In genomic region chr16:32371351-32371750, GRCm38 (mm10) we compare ENCODE assay signal across 8 mouse cellular contexts. TPM values are rescaled to one million over a fixed set of nuclear protein-coding genes. Genes with fewer than 3 reads are reported as not detected.
DNase-seq lines count a peak whose midpoint lies in the region; ATAC-seq lines count a peak whose summit lies in the region.

No protein-coding gene starts in this region.

- whole genome bisulfite sequencing in forebrain, embryonic 14.5 days, result 88% methylated on average over 4 of the region's 4 CpGs
- 93% methylated on average over 4 of the region's 4 CpGs for WGBS in forebrain, embryonic 12.5 days
- 91% methylated on average over 4 of the region's 4 CpGs for WGBS in forebrain, embryonic 10.5 days

- no peaks in the 10 kb centered on the region for H3K4me1 ChIP-seq in forebrain, embryonic 14.5 days (ENCODE audit: control insufficient read depth, insufficient read depth, low read length)
- H3K4me1 ChIP-seq in forebrain, embryonic 12.5 days, result no peaks in the 10 kb centered on the region
- no peaks in the 10 kb centered on the region for H3K4me1 ChIP-seq in forebrain, embryonic 10.5 days

- H3K27me3 ChIP-seq in forebrain, embryonic 14.5 days (replicated peaks; ENCODE audit: control insufficient read depth, insufficient read depth, low read length), result no peaks in the 10 kb centered on the region
- no peaks in the 10 kb centered on the region for H3K27me3 ChIP-seq in forebrain, embryonic 12.5 days
- H3K27me3 ChIP-seq in forebrain, embryonic 10.5 days (ENCODE audit: poor library complexity, severe bottlenecking), result no peaks in the 10 kb centered on the region

- no peaks in the 10 kb centered on the region for H3K9me3 ChIP-seq in forebrain, embryonic 14.5 days (replicated peaks; ENCODE audit: control insufficient read depth, low read length)
- H3K9me3 ChIP-seq in forebrain, embryonic 12.5 days, result no peaks in the 10 kb centered on the region
- H3K9me3 ChIP-seq in forebrain, embryonic 10.5 days, result no peaks in the 10 kb centered on the region

- no peak overlapping the region for H3K27ac ChIP-seq in forebrain, embryonic 14.5 days (ENCODE audit: low read depth, low read length)
- H3K27ac ChIP-seq in forebrain, embryonic 12.5 days, result no peak overlapping the region
- no peak overlapping the region for H3K27ac ChIP-seq in forebrain, embryonic 10.5 days

- H3K36me3 ChIP-seq in forebrain, embryonic 14.5 days (ENCODE audit: control insufficient read depth, insufficient read depth, low read length), result peaks cover 51% of the 10 kb centered on the region
- peaks cover 59% of the 10 kb centered on the region for H3K36me3 ChIP-seq in forebrain, embryonic 12.5 days (replicated peaks)
- H3K36me3 ChIP-seq in forebrain, embryonic 10.5 days (replicated peaks), result peaks cover 92% of the 10 kb centered on the region

- H3K4me3 ChIP-seq in forebrain, embryonic 14.5 days (ENCODE audit: low read depth, low read length), result no peak overlapping the region
- no peak overlapping the region for H3K4me3 ChIP-seq in forebrain, embryonic 12.5 days (replicated peaks)
- no peak overlapping the region for H3K4me3 ChIP-seq in forebrain, embryonic 10.5 days

- DNase-seq in forebrain, embryonic 14.5 days (ENCODE audit: low spot score), result peak; percentile 33
- peak; percentile 32 to 36 for DNase-seq in right cerebral cortex, adult 2 months (ENCODE audit: low spot score in 2 of 2)
- DNase-seq in right cerebral cortex, adult 18-20 months, result no peak
- peak; percentile 60 to 65 for DNase-seq in cerebellum, postnatal 10 days
- DNase-seq in kidney, postnatal 14 days, result peak; percentile 49
- DNase-seq in retina, embryonic 14.5 days (ENCODE audit: low spot score), result peak; percentile 39
- DNase-seq in forebrain, embryonic 10.5 days (ENCODE audit: extremely low spot score, low spot score), result no peak

- H3K9ac ChIP-seq in forebrain, embryonic 14.5 days (ENCODE audit: low read length), result no peak overlapping the region
- H3K9ac ChIP-seq in forebrain, embryonic 12.5 days, result no peak overlapping the region

- ATAC-seq in forebrain, embryonic 14.5 days, result no peak
- no peak for ATAC-seq in forebrain, embryonic 12.5 days (ENCODE audit: low FRiP score)

- H3K4me2 ChIP-seq in forebrain, embryonic 14.5 days (ENCODE audit: low read length), result no peak overlapping the region
- no peak overlapping the region for H3K4me2 ChIP-seq in forebrain, embryonic 12.5 days

RNA-seq across cellular contexts. Expression of gene Tm4sf19, which starts 29.0 kb away (rescaled TPM):
- polyA plus RNA-seq in forebrain, embryonic 14.5 days (2014; fragmentation: Nextera tagmentation; extraction: Ambion mirVana), result not detected in 2 replicates
- polyA plus RNA-seq in forebrain, embryonic 12.5 days (2016; fragmentation: Nextera tagmentation; extraction: Ambion mirVana), result not detected in 2 replicates
- not detected in 2 replicates for polyA plus RNA-seq in forebrain, embryonic 10.5 days (2016; fragmentation: Nextera tagmentation; extraction: Ambion mirVana)

RNA-seq across cellular contexts. Expression of gene Ubxn7, which starts 39.3 kb away (rescaled TPM):
- 23.4 and 29.4 TPM in 2 replicates for polyA plus RNA-seq in forebrain, embryonic 14.5 days (2014; fragmentation: Nextera tagmentation; extraction: Ambion mirVana)
- polyA plus RNA-seq in forebrain, embryonic 12.5 days (2016; fragmentation: Nextera tagmentation; extraction: Ambion mirVana), result 30.0 and 35.1 TPM in 2 replicates
- 25.0 and 25.3 TPM in 2 replicates for polyA plus RNA-seq in forebrain, embryonic 10.5 days (2016; fragmentation: Nextera tagmentation; extraction: Ambion mirVana)

RNA-seq across cellular contexts. Expression of gene Tctex1d2, which starts 48.2 kb away (rescaled TPM):
- 38.6 and 42.6 TPM in 2 replicates for polyA plus RNA-seq in forebrain, embryonic 14.5 days (2014; fragmentation: Nextera tagmentation; extraction: Ambion mirVana)
- 31.8 and 34.6 TPM in 2 replicates for polyA plus RNA-seq in forebrain, embryonic 12.5 days (2016; fragmentation: Nextera tagmentation; extraction: Ambion mirVana)
- polyA plus RNA-seq in forebrain, embryonic 10.5 days (2016; fragmentation: Nextera tagmentation; extraction: Ambion mirVana), result 39.0 and 39.2 TPM in 2 replicates

RNA-seq across cellular contexts. Expression of gene Pcyt1a, which starts 59.4 kb away (rescaled TPM):
- polyA plus RNA-seq in forebrain, embryonic 14.5 days (2014; fragmentation: Nextera tagmentation; extraction: Ambion mirVana), result 45.3 and 53.8 TPM in 2 replicates
- polyA plus RNA-seq in forebrain, embryonic 12.5 days (2016; fragmentation: Nextera tagmentation; extraction: Ambion mirVana), result 42.7 and 45.6 TPM in 2 replicates
- 41.7 and 41.9 TPM in 2 replicates for polyA plus RNA-seq in forebrain, embryonic 10.5 days (2016; fragmentation: Nextera tagmentation; extraction: Ambion mirVana)

Comparison
In these comparisons a context has a peak if more than half of its experiments do, and no peak if none do; other contexts are left out.
1. DNase-seq: peak in forebrain, embryonic 14.5 days (single experiment), right cerebral cortex, adult 2 months (2 of 2), cerebellum, postnatal 10 days (2 of 2), kidney, postnatal 14 days (single experiment) and retina, embryonic 14.5 days (single experiment); none in right cerebral cortex, adult 18-20 months (single experiment) and forebrain, embryonic 10.5 days (single experiment).